Mouse (Mus musculus): ENCODE results near the gene Drosha.

The Drosha gene

GRCm38 (mm10) chr15:12832599-12832998, 8.0 kb downstream of the Drosha start:
- no peak for DNase-seq (ENCODE audit: low read depth)

GRCm38 (mm10) chr15:12833385-12833784, 8.8 kb downstream of the Drosha start:
- DNase-seq (ENCODE audit: low read depth): no peak

- no peak for DNase-seq (ENCODE audit: low read depth)
Measured at GRCm38 (mm10) chr15:12834231-12834630, 9.6 kb downstream of the Drosha start.

DNA sequence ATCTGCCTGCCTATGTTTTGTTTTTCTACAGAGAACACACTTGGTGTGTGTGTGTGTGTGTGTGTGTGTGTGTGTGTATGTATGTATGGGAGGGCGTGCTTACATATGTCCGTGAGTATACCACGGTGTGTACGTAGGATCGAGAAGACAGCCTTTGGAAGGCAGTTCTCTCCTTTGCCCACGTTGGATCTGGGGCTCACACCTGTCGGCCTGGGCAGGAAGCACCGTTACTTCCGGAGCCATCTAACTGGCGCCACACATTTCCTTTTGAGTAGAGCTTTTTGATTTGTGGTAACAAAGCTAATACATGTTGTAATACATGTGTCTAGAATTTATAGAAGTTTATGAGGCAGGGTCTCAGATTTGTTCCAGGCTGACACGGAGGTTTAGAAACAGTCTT, 16.1 kb downstream of the Drosha start:
- no peak for DNase-seq (ENCODE audit: low read depth)

GRCm38 (mm10) chr15:12842833-12843232, 18.2 kb downstream of the Drosha start:
- DNase-seq (ENCODE audit: low read depth): no peak

DNA sequence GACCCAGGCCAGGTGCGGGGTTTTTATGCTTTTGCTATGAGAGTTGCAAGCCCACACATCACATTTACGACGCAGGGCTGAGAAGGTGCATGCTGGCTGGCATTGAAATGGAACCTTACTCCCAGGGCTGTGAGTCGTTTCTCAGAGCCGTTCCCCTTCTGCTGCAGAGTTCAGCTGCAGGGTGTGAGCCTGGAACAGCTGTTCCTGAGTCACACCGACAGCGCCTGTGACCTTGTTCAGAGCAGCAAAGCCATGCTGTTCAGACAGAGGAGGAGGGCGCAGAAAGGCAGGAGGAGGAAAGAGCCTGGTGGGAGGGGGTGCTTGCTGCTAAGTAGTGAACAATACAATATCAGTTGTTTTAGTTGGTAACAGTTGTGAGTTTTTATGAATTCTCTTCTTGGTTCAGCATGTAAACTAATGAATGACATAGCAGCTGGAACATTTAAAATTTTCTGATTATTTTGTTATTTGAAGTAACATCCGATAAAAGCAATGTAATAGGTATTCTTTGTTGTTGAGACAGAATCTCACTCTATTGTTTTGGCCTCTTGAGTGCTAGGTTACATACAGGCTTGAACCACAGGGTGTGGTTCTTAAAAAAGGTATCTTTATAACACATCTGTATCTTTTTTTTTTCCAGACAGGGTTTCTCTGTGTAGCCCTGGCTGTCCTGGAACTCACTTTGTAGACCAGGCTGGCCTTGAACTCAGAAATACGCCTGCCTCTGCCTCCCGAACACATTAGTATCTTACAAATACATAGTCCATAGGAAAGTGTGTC, 23.8 kb downstream of the Drosha start:
- no peak for DNase-seq (ENCODE audit: low read depth)

DNA sequence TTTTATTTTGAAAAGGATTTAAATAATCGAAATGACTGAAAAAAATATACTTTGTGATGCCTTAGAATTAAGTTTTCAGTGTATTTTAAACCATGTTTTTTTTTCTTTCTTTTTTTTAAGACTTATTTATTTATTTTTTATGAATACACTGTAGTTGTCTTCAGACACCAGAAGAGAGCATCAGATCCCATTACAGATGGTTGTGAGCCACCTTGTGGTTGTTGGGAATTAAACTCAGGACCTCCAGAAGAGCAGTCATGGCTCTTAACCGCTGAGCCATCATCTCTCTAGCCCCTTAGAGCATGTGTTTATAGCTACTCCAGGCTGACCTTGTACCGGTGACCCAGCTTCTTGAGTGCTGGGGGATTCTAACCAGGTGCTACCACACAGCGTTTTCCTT, 24.8 kb downstream of the Drosha start:
- no peak for DNase-seq (ENCODE audit: low read depth)

- DNase-seq (ENCODE audit: low read depth): no peak
Measured at GRCm38 (mm10) chr15:12853471-12853870, 28.9 kb downstream of the Drosha start.

DNA sequence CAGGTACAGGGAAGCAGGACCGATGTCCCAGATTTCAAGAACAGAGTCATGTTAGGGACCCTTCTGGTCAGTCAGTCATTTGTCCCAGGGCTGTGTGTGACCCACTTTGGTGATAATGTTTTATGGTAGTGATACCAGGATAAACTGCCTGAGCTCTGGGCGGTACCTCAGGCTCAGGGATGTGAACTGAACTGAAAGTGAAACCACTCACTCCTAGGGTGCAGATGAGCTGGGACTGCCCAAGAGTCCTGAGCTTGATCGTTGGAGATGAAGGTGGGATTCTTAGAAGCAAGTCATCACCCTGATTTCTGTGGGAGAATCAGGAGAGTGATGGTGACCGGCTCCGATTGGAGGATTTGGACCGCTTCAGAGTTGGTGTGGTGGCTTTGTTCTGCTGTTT, 32.2 kb downstream of the Drosha start:
- DNase-seq (ENCODE audit: low read depth): no peak

GRCm38 (mm10) chr15:12857840-12858516, 33.4 kb downstream of the Drosha start:
- peak; percentile 66 for DNase-seq (ENCODE audit: low read depth)

- DNase-seq (ENCODE audit: low read depth): no peak
Measured at GRCm38 (mm10) chr15:12858645-12859044, 34.0 kb downstream of the Drosha start.

DNA sequence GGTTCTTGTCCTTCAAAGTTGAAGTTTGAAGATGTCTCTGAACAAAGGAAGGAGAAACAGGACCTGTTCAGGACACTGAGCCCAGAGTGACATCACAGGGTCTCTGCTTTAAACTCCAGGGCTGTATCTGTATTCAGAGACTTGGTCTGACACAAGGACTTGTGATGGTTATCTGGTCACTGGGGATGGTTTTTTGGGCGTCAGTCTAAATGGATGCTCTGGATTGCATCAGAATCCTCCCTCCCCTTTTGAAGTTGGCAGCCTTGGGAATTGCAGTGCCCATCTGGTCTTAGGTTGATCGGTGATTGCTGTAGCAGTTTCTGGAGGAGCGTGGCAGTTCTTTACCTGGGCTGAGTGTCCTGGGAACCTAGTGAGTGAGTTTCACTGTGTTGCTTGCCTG, 37.4 kb downstream of the Drosha start:
- DNase-seq (ENCODE audit: low read depth): no peak

DNA sequence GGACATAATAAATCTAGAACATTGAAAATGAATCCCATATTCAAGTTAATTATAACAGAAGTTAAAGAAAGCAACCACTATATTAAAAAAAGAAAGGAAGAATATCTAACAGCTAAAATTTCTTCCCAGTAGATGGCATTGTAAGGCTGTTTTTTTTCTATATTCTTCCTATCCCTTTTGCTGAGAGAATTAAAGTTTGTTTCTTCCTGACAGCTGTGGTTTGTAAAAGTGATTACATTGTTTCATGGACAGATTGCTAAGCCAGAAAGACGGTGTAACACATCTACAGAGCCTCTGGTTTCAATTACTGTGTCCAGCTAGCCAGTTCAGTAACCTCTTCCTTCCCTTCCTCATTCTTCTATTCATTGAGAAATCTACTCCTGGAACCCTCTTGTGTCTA, 39.1 kb downstream of the Drosha start:
- no peak for DNase-seq (ENCODE audit: low read depth)

DNA sequence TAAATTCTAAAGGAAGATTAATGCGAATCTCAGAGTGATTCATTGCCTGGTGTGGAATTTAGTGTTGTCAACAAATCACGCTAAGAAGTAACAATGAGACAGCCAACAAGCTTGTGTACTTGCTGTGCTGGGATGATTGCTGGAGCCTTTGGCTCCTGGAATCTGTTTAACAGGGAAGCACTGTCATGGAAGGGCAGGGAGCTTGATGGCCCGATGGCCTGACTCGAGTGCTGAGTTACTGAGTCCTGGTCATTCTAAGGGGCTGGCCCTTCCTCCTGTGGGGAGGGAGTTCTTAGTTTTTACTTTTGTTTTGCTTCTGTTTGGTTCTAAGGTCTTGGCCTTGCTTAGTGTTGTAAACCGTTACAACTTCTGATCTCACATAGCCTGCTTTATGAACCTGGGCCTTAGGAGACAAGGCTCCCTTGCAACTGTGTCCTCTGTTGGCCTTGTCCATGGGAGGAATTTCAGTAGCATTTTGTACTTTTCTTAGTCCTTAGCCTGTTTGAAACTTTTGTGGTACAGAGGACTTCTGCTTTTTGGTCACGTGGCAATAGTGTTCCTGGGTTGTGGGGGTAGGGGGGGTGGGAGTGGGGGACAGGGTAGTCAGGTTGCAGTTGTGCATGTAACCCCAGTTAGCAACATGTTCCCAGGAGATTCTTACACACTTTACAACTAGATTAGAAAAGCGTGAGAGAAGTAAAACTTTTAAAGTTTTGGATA, 41.1 kb downstream of the Drosha start:
- no peak for DNase-seq (ENCODE audit: low read depth)

GRCm38 (mm10) chr15:12867269-12867668, 42.7 kb downstream of the Drosha start:
- no peak for DNase-seq (ENCODE audit: low read depth)

- no peak for DNase-seq (ENCODE audit: low read depth)
Measured at GRCm38 (mm10) chr15:12875442-12876176, 51.0 kb downstream of the Drosha start.

GRCm38 (mm10) chr15:12876266-12876665, 51.7 kb downstream of the Drosha start:
- no peak for DNase-seq (ENCODE audit: low read depth)

- DNase-seq (ENCODE audit: low read depth): no peak
Measured at GRCm38 (mm10) chr15:12876881-12877280, 52.3 kb downstream of the Drosha start.

DNA sequence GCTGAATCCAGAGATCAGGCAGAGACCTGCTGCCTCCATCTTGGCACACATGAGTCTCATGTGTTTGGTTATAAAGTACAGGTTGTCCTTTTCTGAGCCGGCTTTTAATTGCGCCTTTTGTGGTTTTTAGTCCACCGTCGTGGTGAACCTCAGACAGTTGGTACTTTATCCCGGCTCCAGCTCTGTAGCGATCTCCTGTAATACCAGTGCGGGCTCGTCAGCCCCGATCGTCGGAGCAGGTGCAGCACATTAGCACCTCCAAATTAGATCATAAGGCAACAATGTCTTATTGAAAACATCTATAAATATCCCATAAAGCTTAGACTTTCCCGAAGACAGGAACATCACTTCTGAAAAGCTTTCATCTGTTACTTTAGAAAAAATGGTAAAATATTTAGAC, 53.3 kb downstream of the Drosha start:
- DNase-seq (ENCODE audit: low read depth): no peak

GRCm38 (mm10) chr15:12878581-12878980, 54.0 kb downstream of the Drosha start:
- no peak for DNase-seq (ENCODE audit: low read depth)

- DNase-seq (ENCODE audit: low read depth): no peak
Measured at GRCm38 (mm10) chr15:12879937-12880336, 55.3 kb downstream of the Drosha start.

DNA sequence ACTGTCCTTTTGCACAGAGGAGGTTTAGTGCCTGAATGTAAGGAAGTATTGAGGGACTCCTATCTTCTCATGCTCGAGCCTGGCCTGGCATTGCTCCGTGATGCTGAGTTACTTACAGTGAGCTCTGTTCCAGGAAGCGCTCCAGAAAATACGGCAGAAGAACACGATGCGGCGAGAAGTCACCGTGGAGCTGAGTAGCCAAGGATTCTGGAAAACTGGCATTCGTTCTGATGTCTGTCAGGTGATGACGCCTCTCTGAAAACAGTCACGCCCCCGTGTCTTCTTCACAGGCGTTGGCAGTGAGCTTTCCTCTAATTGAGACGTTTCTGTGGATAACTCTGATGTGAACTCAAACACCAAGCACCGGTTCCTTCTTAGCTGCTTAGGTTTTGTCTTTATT, 60.2 kb downstream of the Drosha start:
- no peak for DNase-seq (ENCODE audit: low read depth)
